Mouse (Mus musculus): ENCODE data around the gene Wipf3. TPM values are rescaled to one million over a fixed set of nuclear protein-coding genes. Genes with fewer than 3 reads are reported as not detected.

Gene Wipf3
- polyA plus RNA-seq (2014; fragmentation: Illumina TruSeq; extraction: RNeasy Lipid Tissue Mini Kit (QIAGEN cat#74804); ENCODE audit: low read depth, low replicate concordance): 1.6 TPM

DNA sequence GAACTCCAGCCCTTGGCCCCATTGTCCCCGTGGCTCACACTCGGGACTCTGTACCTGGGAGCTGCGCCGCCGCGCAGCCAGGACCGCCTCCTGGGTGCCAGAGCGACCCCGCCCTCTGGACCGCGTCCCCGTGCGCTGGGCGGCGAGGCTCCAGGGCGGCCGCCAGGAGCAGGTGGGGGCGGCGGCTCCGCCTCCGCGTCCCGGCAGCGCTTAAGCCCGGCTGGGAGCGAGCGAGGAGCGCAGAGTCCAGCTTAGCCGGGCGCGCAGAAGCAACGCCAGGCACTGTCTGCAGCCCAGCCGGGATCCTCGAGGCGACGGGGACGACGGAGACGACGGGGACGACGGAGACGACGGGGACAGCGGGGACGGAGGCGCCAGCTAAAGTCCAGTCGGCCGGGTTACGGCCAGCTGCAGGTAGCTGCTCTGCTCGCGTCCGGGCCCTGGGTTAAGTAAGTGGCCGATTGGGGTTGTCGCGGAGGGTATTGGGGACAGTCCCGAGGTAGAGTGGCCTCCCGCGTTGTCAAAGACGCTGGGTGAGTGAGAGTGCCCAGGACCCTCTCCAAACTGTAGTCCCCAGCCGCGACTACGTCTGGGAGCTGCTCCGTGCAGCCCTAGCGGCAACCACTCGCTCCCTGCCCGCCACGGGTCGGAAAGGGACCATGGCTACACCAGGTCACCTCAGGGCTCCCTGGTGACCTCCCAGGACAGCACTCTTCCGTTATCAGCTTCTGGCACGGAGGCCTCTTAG, at the start of gene Wipf3:
Gene Wipf3 (plus strand): TSS at position 157 of the 748 bp plus-strand sequence.

Other genes with a start within 250 kb of the Wipf3 start
- gene Prr15, start 103.8 kb upstream of the Wipf3 start, polyA plus RNA-seq (2014; fragmentation: Illumina TruSeq; extraction: RNeasy Lipid Tissue Mini Kit (QIAGEN cat#74804); ENCODE audit: low read depth, low replicate concordance): 27.2 TPM
- 2.9 TPM for gene Scrn1, start 136.9 kb downstream of the Wipf3 start, polyA plus RNA-seq (2014; fragmentation: Illumina TruSeq; extraction: RNeasy Lipid Tissue Mini Kit (QIAGEN cat#74804); ENCODE audit: low read depth, low replicate concordance)
- gene Plekha8, start 165.5 kb downstream of the Wipf3 start, polyA plus RNA-seq (2014; fragmentation: Illumina TruSeq; extraction: RNeasy Lipid Tissue Mini Kit (QIAGEN cat#74804); ENCODE audit: low read depth, low replicate concordance): 61.6 TPM
- 22.5 TPM for gene Fkbp14, start 167.7 kb downstream of the Wipf3 start, polyA plus RNA-seq (2014; fragmentation: Illumina TruSeq; extraction: RNeasy Lipid Tissue Mini Kit (QIAGEN cat#74804); ENCODE audit: low read depth, low replicate concordance)